Mouse (Mus musculus) T-cell, adult 2 months (primary cell): ENCODE data around the gene Yars.

Source experiments
- DNase-seq: peaks from one replicate; pipeline ENCODE4 v3.0.0; 2022; ENCODE audit warnings: low spot score

Gene Yars

GRCm38 (mm10) chr4:129227985-129228381 lies 38.4 kb downstream of the Yars start:
- no peak for DNase-seq

- DNase-seq = no peak
These were observed 41.4 kb downstream of the Yars start for GRCm38 (mm10) chr4:129230926-129231325.

GRCm38 (mm10) chr4:129231594-129232450 lies 42.3 kb downstream of the Yars start:
- no peak for DNase-seq

- DNase-seq = no peak
These were observed 43.2 kb downstream of the Yars start for GRCm38 (mm10) chr4:129232561-129233360.

GRCm38 (mm10) chr4:129234488-129234887 lies 44.9 kb downstream of the Yars start:
- no peak for DNase-seq

GRCm38 (mm10) chr4:129235147-129235546 lies 45.6 kb downstream of the Yars start:
- no peak for DNase-seq

GRCm38 (mm10) chr4:129236236-129236813 lies 46.8 kb downstream of the Yars start:
- no peak for DNase-seq

GRCm38 (mm10) chr4:129237843-129238441 lies 48.4 kb downstream of the Yars start:
- DNase-seq = no peak

GRCm38 (mm10) chr4:129238579-129239016 lies 49.0 kb downstream of the Yars start:
- DNase-seq = no peak

- no peak for DNase-seq
These were observed 49.5 kb downstream of the Yars start for GRCm38 (mm10) chr4:129239075-129239474.

GRCm38 (mm10) chr4:129241898-129242297 lies 52.3 kb downstream of the Yars start:
- DNase-seq = no peak

- DNase-seq = no peak
These were observed 52.8 kb downstream of the Yars start for GRCm38 (mm10) chr4:129242327-129242726.

GRCm38 (mm10) chr4:129242761-129243160 lies 53.2 kb downstream of the Yars start:
- DNase-seq = no peak

- DNase-seq = no peak
These were observed 55.2 kb downstream of the Yars start for GRCm38 (mm10) chr4:129244802-129245201.

GRCm38 (mm10) chr4:129246360-129247301 lies 57.1 kb downstream of the Yars start:
- DNase-seq = no peak

GRCm38 (mm10) chr4:129247381-129248242 lies 58.1 kb downstream of the Yars start:
- no peak for DNase-seq

GRCm38 (mm10) chr4:129248243-129248767 lies 58.7 kb downstream of the Yars start:
- no peak for DNase-seq

GRCm38 (mm10) chr4:129249288-129249687 lies 59.7 kb downstream of the Yars start:
- no peak for DNase-seq

- no peak for DNase-seq
These were observed 61.4 kb downstream of the Yars start for GRCm38 (mm10) chr4:129250759-129251481.
